Mouse (Mus musculus): ENCODE data around the gene Tnfsf9. TPM values are rescaled to one million over a fixed set of nuclear protein-coding genes. Genes with fewer than 3 reads are reported as not detected.

Gene Tnfsf9
- polyA plus RNA-seq, 1 experiment from 2014 or later, result 8.1 TPM

DNA sequence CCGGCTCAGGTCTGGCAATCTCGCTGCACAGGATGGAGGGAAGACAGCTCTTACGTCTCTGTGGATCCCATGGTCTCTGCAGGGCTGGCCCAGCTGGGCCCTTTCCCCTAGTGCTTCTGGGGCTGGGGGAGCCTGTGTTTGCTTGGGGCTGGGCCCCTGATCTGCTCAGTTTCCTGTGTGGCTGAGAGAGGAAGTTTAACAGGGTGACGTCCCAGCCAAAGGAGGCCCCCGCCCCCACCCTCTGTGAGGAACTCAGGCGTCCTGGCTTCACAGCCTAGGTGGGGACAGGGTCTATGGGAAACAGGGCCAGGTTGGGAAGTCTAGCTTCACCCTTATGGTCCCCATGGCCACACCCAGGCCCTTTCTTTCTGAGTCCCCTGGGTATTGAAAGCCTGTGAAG, 26.8 kb upstream of the Tnfsf9 start, which contains the start of gene Dennd1c:
TSS of gene Dennd1c (minus strand) at position 179 of the 400 bp plus-strand sequence.
- DNase-seq, result no peak
- H3K4me3 ChIP-seq (ENCODE audit: low read depth, low read length), result no peak within 1 kb of the TSS
- no peaks in the 10 kb centered on the region for H3K36me3 ChIP-seq (ENCODE audit: insufficient read depth)
- H3K9me3 ChIP-seq (ENCODE audit: low read depth, low read length), result no peaks in the 10 kb centered on the region
- H3K4me2 ChIP-seq, result no peak within 1 kb of the TSS
- no peak for TF ChIP-seq CTCF (IDR thresholded peaks at IDR 0.05; ENCODE audit: low read depth)
- H3K4me1 ChIP-seq (ENCODE audit: insufficient read depth), result no peaks in the 10 kb centered on the region
- 27% methylated on average over 6 of the region's 6 CpGs for WGBS
- ATAC-seq (ENCODE audit: insufficient read depth), result peak; percentile 39; the same call in 1 of the 2 replicates
- no peak within 1 kb of the TSS for H3K9ac ChIP-seq
- H3K27me3 ChIP-seq (ENCODE audit: insufficient read depth, low read length), result no peaks in the 10 kb centered on the region
- H3K27ac ChIP-seq (ENCODE audit: low read depth), result no peak within 1 kb of the TSS

DNA sequence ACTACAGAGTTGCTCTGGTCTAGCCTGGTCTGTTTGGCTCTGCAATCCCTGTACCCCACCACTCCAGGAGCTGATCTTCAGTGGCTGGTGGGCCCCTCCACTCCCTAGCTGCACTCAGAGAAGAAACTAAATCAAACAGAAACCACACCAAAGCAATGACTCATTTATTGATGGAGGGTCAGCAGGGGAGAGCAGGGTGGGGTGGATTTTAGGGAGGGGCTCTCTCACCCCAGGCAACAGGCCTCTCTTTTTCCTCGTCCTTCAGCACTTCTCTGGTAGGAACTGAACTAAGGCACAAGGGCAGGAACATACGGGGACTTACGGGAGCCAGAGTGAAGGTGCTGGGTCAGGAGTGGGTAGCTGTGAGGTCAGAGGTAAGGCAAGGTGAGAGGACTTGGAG, 25.2 kb upstream of the Tnfsf9 start:
- no peak overlapping the region for H3K4me2 ChIP-seq
- no peak overlapping the region for H3K27ac ChIP-seq (ENCODE audit: low read depth)
- H3K36me3 ChIP-seq (ENCODE audit: insufficient read depth), result no peaks in the 10 kb centered on the region
- 56% methylated on average over 3 of the region's 3 CpGs for WGBS
- ATAC-seq (ENCODE audit: insufficient read depth), result no peak
- no peaks in the 10 kb centered on the region for H3K4me1 ChIP-seq (ENCODE audit: insufficient read depth)
- H3K9me3 ChIP-seq (ENCODE audit: low read depth, low read length), result no peaks in the 10 kb centered on the region
- no peak overlapping the region for H3K9ac ChIP-seq
- H3K4me3 ChIP-seq (ENCODE audit: low read depth, low read length), result no peak overlapping the region
- TF ChIP-seq CTCF (IDR thresholded peaks at IDR 0.05; ENCODE audit: low read depth), result no peak
- no peaks in the 10 kb centered on the region for H3K27me3 ChIP-seq (ENCODE audit: insufficient read depth, low read length)
- DNase-seq, result no peak

DNA sequence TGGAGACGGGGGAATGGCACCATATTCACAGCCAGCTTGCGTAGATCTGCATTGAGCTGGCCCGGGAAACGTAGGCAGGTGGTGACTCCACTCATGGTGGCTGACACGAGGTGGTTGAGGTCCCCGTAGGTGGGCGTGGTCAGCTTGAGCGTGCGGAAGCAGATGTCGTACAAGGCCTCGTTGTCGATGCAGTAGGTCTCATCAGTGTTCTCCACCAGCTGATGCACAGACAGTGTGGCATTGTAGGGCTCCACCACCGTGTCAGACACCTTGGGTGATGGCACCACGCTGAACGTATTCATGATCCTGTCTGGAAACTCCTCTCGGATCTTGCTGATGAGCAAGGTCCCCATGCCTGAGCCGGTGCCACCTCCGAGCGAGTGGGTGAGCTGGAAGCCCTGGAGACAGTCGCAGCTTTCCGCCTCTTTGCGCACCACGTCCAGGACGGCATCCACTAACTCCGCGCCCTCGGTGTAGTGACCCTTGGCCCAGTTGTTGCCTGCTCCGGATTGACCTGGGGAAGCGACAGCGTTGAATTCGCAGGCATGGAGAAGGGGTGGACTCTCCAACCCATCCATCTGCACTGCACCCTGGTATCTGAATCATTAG, 23.8 kb upstream of the Tnfsf9 start:
- Histone ChIP-seq H3K36me3 (ENCODE audit: insufficient read depth) (no peaks in the 10 kb centered on the region), H3K9me3 (ENCODE audit: low read depth, low read length) (no peaks in the 10 kb centered on the region), H3K4me3 (ENCODE audit: low read depth, low read length) (no peak overlapping the region), H3K9ac (no peak overlapping the region), H3K4me1 (ENCODE audit: insufficient read depth) (no peaks in the 10 kb centered on the region), H3K27me3 (ENCODE audit: insufficient read depth, low read length) (no peaks in the 10 kb centered on the region), H3K27ac (ENCODE audit: low read depth) (no peak overlapping the region), H3K4me2 (no peak overlapping the region)
- ATAC-seq (ENCODE audit: insufficient read depth), result no peak
- 93% methylated on average over 31 of the region's 31 CpGs for WGBS
- no peak for DNase-seq
- TF ChIP-seq CTCF (IDR thresholded peaks at IDR 0.05; ENCODE audit: low read depth), result no peak

DNA sequence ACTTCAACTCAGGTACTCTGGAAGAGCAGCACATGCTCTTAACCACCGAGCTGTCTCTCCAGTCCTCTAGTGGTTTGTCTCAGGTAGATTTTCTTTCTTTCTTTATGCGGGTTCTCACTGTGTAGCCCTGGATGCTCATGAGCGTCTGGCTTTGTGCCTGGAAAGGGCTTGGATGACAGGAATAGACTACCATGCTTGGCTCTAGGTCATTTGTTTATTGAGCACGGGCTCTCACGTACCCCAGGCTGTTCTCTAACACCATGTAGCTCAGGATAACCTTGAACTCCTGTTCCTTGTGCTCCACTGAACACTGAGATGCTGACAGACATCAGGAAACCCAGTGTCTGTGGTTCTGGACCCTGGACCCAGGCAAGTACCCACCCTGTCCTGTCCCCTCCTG, 22.6 kb upstream of the Tnfsf9 start:
- Histone ChIP-seq H3K36me3 (ENCODE audit: insufficient read depth) (no peaks in the 10 kb centered on the region), H3K4me2 (no peak overlapping the region), H3K9me3 (ENCODE audit: low read depth, low read length) (no peaks in the 10 kb centered on the region), H3K4me1 (ENCODE audit: insufficient read depth) (no peaks in the 10 kb centered on the region), H3K9ac (no peak overlapping the region), H3K27me3 (ENCODE audit: insufficient read depth, low read length) (peaks cover 2% of the 10 kb centered on the region; the same call in 1 of the 2 replicates), H3K27ac (ENCODE audit: low read depth) (no peak overlapping the region), H3K4me3 (ENCODE audit: low read depth, low read length) (no peak overlapping the region)
- WGBS, result 77% methylated on average over 5 of the region's 5 CpGs
- ATAC-seq (ENCODE audit: insufficient read depth), result no peak
- DNase-seq, result no peak
- TF ChIP-seq CTCF (IDR thresholded peaks at IDR 0.05; ENCODE audit: low read depth), result no peak

DNA sequence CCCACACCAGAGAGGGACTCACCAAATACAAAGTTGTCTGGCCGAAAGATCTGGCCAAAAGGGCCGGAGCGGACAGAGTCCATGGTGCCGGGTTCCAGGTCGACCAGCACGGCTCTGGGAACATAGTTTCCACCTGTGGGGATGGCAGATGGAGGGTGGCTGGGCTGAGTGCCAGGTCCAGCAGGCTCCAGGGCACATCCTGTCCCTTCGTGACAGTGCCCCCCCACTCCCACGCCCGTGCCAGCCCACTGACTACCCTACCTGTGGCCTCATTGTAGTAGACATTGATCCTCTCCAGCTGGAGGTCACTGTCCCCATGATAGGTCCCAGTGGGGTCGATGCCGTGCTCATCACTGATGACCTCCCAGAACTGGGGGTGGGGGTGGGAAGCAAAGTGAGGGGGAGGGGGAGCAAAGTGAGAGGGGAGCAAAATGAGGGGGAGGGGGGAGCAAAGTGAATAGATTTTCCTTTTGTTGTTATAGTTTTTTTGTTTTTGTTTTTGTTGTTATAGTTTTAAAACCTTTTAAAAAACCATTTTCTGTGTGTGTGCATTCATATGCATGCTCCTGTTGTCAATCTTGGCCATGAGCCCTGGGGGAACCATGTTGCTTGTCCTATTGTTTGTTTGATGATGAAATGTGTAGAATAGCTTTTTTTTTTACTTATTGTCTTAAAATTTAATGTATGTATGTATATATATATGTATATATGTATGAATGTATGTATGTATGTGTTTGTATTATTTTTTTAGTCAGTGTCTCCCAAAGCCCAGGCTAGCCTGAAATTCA, 19.0 kb upstream of the Tnfsf9 start:
- H3K27me3 ChIP-seq (ENCODE audit: insufficient read depth, low read length), result peaks cover 6% of the 10 kb centered on the region; the same call in 1 of the 2 replicates
- H3K4me2 ChIP-seq, result no peak overlapping the region
- no peak overlapping the region for H3K4me3 ChIP-seq (ENCODE audit: low read depth, low read length)
- ATAC-seq (ENCODE audit: insufficient read depth), result no peak
- H3K4me1 ChIP-seq (ENCODE audit: insufficient read depth), result no peaks in the 10 kb centered on the region
- no peak overlapping the region for H3K27ac ChIP-seq (ENCODE audit: low read depth)
- no peak for TF ChIP-seq CTCF (IDR thresholded peaks at IDR 0.05; ENCODE audit: low read depth)
- H3K36me3 ChIP-seq (ENCODE audit: insufficient read depth), result no peaks in the 10 kb centered on the region
- H3K9ac ChIP-seq, result no peak overlapping the region
- 80% methylated on average over 11 of the region's 11 CpGs for WGBS
- no peaks in the 10 kb centered on the region for H3K9me3 ChIP-seq (ENCODE audit: low read depth, low read length)
- DNase-seq, result no peak

DNA sequence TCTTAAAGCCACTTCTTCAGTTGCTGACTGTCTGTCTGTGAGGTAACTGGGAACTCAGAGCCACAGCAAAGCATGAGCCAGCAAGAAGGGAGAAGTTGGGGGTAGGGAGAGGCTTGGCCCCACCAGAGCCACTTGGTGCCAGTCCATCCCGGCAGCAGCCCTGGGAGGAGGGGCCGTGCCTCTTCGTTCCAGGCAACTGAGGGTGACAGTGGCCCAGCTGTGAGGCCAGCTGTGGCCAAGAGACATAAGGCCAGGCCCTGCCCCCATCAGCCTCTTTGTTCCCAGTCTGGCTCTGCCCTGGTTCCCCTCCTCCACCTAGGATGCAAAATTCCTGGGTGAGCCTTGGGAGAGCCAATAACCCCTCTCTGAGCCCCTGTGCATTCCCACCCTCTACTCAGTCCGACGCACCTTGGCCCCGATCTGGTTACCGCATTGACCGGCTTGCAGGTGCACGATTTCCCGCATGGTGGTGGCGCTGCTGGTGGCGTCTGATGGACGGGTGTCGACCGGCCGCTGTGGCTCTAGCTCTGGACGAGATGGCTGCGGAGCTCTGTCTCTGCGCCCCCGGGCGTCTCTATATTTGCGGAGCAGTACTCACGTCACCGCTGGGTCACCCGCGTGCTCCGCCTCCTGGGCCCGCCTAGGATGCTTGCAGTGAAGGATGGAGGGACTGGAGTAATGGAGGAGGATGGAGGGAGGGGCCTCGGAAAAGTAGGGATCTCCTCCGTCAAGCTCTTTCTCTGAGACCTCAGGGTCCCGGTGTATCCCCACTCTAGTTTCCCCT, 17.9 kb upstream of the Tnfsf9 start, which contains the start of gene Tubb4a:
TSS of gene Tubb4a (minus strand) at position 734 of the 784 bp plus-strand sequence.
- DNase-seq (peak; percentile 57), ATAC-seq (ENCODE audit: insufficient read depth) (peak; percentile 74)
- no peaks in the 10 kb centered on the region for H3K9me3 ChIP-seq (ENCODE audit: low read depth, low read length)
- WGBS, result under 1% methylated on average over 31 of the region's 31 CpGs
- TF ChIP-seq CTCF (IDR thresholded peaks at IDR 0.05; ENCODE audit: low read depth), result peak; percentile 8; the same call in 1 of the 2 replicates
- H3K4me2 ChIP-seq, result peak within 1 kb of the TSS; percentile 61
- peaks cover 6% of the 10 kb centered on the region; the same call in 1 of the 2 replicates for H3K27me3 ChIP-seq (ENCODE audit: insufficient read depth, low read length)
- peak within 1 kb of the TSS; percentile 31 for H3K4me3 ChIP-seq (ENCODE audit: low read depth, low read length)
- no peak within 1 kb of the TSS for H3K27ac ChIP-seq (ENCODE audit: low read depth)
- peak within 1 kb of the TSS; percentile 13; the same call in 1 of the 2 replicates for H3K9ac ChIP-seq
- H3K4me1 ChIP-seq (ENCODE audit: insufficient read depth), result no peaks in the 10 kb centered on the region
- no peaks in the 10 kb centered on the region for H3K36me3 ChIP-seq (ENCODE audit: insufficient read depth)

Measured in lung, embryonic 14.5 days (tissue).